Mouse (Mus musculus): Measurements from ENCODE around the gene Milr1.
A peak's percentile ranks its signal among the peaks of the same experiment; 100 is the strongest.
"Not testable (repeated sequence)": the region's sequence is repeated elsewhere in the genome, so short reads cannot be mapped to it uniquely, and the experiment has no call there.

Milr1 gene

DNA sequence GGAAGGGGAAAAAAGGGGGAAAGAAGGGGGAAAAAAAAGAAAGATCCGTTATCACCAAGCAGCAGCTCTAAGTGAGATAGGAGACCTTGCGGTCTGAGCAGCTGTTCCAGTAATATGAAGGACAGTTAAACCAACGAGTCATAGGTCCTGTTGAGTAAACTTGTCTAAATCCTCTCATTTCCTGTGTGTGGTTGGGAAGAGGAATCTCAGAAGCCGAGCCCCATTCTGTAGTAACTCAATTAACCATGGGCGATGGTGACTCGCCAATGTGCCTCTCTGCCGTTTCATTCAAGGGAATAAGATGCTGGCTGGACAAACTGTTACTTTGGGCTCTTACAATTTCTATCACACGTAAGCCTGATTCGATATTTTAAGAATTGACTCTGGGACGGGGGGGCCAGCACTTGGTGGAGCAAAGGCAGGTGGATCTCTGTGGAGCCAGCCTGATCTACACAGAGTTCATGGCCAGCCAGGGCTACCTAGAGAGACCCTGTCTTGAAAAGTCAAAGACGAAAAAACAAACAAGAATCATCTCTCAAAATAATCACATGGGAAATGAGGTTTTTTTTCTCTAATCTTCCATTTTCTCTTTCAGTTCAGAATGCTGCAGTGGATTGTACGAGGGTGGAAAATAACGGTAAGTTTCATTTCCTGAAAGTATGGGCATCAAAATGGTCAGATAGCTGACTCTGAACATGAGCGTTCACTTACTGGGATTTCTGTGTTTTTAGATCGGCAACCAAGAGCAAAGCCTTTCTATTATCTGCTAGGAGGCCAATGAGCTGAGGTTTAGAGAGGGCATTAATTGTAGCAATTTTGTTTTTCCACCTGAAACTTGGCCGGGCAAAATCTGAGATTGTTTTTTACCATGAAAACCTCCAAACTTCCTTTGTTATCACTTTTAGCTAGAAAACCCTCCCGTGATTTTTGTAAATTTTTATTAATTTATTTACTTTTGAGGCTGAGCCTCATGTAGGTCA is at the start of gene Milr1:
Milr1 (plus strand) TSS at position 188 of the 980 bp plus-strand sequence.
- no peak for DNase-seq

GRCm38 (mm10) chr11:106701589-106701988 is 49.4 kb upstream of the Milr1 start:
- DNase-seq: no peak

GRCm38 (mm10) chr11:106702584-106702983 is 48.4 kb upstream of the Milr1 start:
- no peak for DNase-seq

- no peak for DNase-seq
Measured at GRCm38 (mm10) chr11:106703931-106704330, 47.1 kb upstream of the Milr1 start.

DNA sequence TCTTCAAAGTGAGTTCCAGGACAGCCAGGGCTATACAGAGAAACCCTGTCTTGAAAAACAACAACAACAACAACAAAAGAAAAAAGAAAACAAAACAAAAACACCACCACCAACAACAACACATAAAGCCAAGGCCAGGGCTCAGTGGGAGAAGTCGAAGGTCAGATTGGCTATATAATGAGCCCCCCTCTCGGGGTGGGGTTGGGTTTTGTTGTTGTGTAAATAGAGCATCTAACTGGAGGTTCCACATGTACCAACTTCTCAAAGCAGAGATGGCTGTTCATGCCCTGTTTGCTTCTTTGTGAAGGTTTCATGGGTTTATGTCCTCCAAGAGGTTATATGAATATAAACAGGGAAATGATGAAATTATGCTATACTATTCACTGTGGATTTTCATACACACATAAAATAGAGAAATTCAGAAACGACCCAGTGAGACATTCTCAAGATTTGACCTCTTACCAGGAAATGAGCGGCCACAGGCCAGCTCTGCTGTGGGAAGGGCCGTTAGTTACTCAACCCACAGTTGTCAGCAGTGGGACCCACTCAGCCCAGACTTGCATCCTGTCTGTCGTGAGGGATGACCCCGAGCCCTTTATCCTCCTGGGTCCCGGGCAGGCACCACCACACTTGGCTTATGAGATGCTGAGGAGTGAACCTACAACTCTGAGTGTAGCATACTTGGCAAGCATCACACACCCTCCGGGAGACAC is 46.5 kb upstream of the Milr1 start:
- no peak for DNase-seq

- DNase-seq: no peak
Measured at GRCm38 (mm10) chr11:106706212-106706611, 44.8 kb upstream of the Milr1 start.

- DNase-seq: no peak
Measured at GRCm38 (mm10) chr11:106707085-106707484, 43.9 kb upstream of the Milr1 start.

- no peak for DNase-seq
Measured at GRCm38 (mm10) chr11:106707866-106708265, 43.2 kb upstream of the Milr1 start.

GRCm38 (mm10) chr11:106709227-106709985 is 41.6 kb upstream of the Milr1 start:
- DNase-seq: peak; percentile 23

GRCm38 (mm10) chr11:106710789-106711188 is 40.2 kb upstream of the Milr1 start:
- no peak for DNase-seq

DNA sequence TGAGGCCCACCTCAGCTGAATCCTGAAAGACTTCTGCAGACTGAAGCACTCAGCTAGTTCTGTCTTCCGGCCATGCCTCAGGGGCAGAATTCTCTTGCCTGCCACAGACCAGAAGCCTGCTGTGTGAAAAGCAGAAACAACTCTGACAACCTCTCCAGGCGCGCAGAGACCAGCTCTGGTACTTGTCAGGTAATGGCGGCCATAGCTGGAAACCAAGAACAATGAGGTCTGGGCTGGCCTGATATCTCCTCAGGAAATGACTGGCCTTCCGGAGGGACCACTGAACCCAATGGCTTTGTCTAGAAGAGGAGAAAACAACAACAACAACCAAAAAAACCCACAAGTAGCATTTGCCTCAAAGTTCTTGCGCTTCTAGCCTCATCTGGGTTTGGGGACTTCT is 36.0 kb upstream of the Milr1 start:
- no peak for DNase-seq

DNA sequence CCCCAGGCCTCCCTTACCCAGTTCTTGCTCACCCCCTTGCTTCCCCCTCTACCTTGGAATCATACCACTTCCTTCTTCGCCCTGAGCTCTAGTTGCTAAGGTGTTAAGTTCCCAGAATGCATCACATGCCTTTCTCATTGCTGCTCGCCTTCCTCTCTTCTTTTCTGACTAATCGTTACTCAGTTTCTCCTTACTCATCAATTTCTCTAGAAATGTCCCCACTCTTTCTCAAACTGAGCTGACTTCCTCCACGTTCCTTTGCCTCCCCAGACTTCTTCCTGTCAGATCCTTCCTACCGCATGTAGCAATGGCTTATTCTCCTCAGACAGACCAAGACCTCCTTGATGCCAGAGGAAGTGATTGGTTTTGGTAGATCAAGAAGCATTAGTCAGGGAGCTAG is 34.5 kb upstream of the Milr1 start:
- DNase-seq: no peak

GRCm38 (mm10) chr11:106720379-106720778 is 30.6 kb upstream of the Milr1 start:
- no peak for DNase-seq

GRCm38 (mm10) chr11:106722831-106723361 is 28.1 kb upstream of the Milr1 start:
- DNase-seq: no peak

- DNase-seq: peak; percentile 38
Measured at GRCm38 (mm10) chr11:106723611-106724125, 27.4 kb upstream of the Milr1 start.

DNA sequence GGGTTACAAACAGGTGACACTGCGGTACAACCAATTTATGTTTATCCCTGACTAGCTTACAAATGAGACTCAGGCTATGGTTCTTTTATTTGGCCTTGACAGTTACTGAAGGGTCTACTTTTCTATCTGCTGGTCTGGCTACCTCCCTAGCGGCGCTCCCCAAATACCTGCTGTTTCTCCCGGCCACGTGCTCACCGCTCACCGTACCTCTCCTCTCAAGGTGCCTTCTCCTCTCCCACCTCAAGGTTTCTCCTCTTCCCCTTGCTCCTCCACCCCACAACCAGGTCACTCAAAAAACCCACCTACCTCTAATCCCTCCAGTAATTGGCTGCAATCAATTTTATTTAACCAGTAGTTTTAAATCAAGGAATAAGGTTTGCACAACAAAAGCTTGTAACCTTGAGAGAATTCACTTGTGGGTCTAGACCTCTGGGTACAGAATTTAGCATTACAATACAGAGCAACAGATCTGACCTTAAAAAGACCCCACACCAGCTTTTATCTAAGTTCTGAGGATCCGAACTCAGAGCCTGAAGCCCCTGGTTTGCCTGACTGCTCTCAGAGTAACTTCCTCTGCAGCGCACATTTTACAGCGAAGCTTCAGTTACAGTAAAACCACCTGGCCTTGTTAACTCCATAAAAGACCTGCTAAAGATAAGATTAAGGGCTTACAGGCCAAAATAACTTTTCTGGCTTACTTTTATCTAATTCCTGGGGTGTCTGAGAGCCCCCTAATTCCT is 26.7 kb upstream of the Milr1 start:
- no peak for DNase-seq

DNA sequence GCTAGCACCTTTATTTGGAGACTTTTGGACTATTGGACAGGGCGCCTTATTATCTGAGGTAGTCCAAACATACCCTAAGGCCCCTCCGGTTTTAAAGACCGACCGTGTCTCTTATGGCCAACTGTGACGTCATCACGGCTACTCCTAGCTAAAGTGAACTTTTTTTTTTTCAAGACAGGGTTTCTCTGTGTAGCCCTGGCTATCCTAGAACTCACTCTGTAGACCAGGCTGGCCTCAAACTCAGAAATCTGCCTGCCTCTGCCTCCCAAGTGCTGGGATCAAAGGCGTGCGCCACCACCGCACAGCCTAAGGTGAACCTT is 26.1 kb upstream of the Milr1 start:
- DNase-seq: not testable (repeated sequence)

- no peak for DNase-seq
Measured at GRCm38 (mm10) chr11:106727967-106728366, 23.1 kb upstream of the Milr1 start.

GRCm38 (mm10) chr11:106728402-106729366 is 22.3 kb upstream of the Milr1 start:
- DNase-seq: no peak

GRCm38 (mm10) chr11:106729656-106730055 is 21.4 kb upstream of the Milr1 start:
- DNase-seq: no peak

DNA sequence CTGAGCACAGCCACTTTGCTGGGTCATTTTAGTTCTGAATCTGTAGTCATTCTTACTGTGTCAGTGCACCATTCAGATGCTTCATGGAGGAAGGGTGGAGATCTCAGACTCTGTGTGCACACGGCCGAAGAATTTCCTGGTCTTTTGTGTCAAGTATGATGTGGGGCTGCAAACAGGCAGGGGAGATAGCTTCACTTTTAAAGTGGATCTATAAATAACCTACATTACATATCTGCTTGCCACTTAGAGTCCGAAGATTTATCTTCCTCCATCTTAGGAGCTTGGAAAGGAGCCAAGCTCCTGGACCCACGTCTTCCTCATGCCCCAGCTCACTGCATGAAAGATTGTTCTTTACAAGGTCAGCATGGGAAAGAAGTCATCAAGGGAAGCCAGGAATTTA is 20.3 kb upstream of the Milr1 start:
- no peak for DNase-seq
